Mouse (Mus musculus) testis, adult 2 months (tissue): Measurements from ENCODE around the gene Armh1. TPM values are rescaled to one million over a fixed set of nuclear protein-coding genes. Genes with fewer than 3 reads are reported as not detected.
A peak's percentile ranks its signal among the peaks of the same experiment; 100 is the strongest.
"Not testable (repeated sequence)": the region's sequence is repeated elsewhere in the genome, so short reads cannot be mapped to it uniquely, and the experiment has no call there.

Experiments used
- H3K27ac ChIP-seq: fragments of 200-500 bp; 2 replicates; pipeline ENCODE4 v1.5.1; 2012; ENCODE audit warnings: low read depth, low read length; ENCODE audit not compliant: control insufficient read depth, insufficient read depth
- H3K27me3 ChIP-seq: fragments of 200-500 bp; 2 replicates; pipeline ENCODE4 v1.6.1; 2012; ENCODE audit warnings: mild to moderate bottlenecking, low read length, moderate library complexity; ENCODE audit not compliant: control insufficient read depth, insufficient read depth
- H3K36me3 ChIP-seq: fragments of 200-500 bp; 2 replicates; pipeline ENCODE4 v1.6.1; 2012; ENCODE audit warnings: mild to moderate bottlenecking, low read length; ENCODE audit not compliant: control insufficient read depth, insufficient read depth
- H3K4me1 ChIP-seq: fragments of 200-500 bp; 2 replicates; pipeline ENCODE4 v1.6.1; 2012; ENCODE audit warnings: low read length; ENCODE audit not compliant: control insufficient read depth, insufficient read depth
- H3K4me3 ChIP-seq: fragments of 200-500 bp; 2 replicates; pipeline ENCODE4 v1.5.1; 2012; ENCODE audit warnings: low read depth, mild to moderate bottlenecking, low read length, moderate library complexity, mixed read lengths; ENCODE audit not compliant: control insufficient read depth
- CTCF ChIP-seq: fragments of 200-500 bp; IDR thresholded peaks from 2 replicates; pipeline ENCODE4 v1.5.1; 2012; ENCODE audit warnings: low read depth, mild to moderate bottlenecking, inconsistent platforms, low read length, moderate library complexity; ENCODE audit not compliant: control insufficient read depth, insufficient read depth, insufficient replicate concordance
- POLR2A ChIP-seq: fragments of 200-500 bp; IDR thresholded peaks from 2 replicates; pipeline ENCODE4 v1.6.1; 2012; ENCODE audit warnings: low read depth, mild to moderate bottlenecking, inconsistent platforms, low read length, moderate library complexity; ENCODE audit not compliant: control insufficient read depth
- polyA plus RNA-seq: library from polyadenylated mRNA; depleted of rRNA; stranded (reverse); fragments of >200 nt; gene quantifications from 2 replicates; pipeline ENCODE4 v1.2.3, GENCODE M21; 2012

Armh1 gene
- polyA plus RNA-seq, 1 experiment = 154 TPM

DNA sequence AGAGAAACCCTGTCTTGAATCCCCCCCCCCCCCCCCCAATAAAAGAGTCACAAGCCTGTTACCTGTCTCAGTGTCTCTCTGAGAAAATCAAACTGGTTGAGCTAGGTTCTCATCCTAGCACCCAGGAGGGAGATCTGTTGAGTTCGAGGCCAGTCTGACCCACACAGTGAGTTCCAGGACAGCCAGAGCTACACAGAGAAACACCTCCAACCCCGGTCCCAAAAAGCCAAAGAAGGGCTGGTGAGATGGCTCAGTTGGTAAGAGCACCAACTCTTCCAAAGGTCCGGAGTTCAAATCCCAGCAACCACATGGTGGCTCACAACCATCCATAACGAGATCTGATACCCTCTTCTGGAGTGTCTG, 49.0 kb downstream of the Armh1 start:
- H3K36me3 ChIP-seq = no peaks in the 10 kb centered on the region
- TF ChIP-seq POLR2A (no peak), CTCF (no peak)
- no peak overlapping the region for H3K4me3 ChIP-seq
- H3K27me3 ChIP-seq = no peaks in the 10 kb centered on the region
- H3K4me1 ChIP-seq = peaks cover 4% of the 10 kb centered on the region
- H3K27ac ChIP-seq = peak overlapping the region; percentile 39

DNA sequence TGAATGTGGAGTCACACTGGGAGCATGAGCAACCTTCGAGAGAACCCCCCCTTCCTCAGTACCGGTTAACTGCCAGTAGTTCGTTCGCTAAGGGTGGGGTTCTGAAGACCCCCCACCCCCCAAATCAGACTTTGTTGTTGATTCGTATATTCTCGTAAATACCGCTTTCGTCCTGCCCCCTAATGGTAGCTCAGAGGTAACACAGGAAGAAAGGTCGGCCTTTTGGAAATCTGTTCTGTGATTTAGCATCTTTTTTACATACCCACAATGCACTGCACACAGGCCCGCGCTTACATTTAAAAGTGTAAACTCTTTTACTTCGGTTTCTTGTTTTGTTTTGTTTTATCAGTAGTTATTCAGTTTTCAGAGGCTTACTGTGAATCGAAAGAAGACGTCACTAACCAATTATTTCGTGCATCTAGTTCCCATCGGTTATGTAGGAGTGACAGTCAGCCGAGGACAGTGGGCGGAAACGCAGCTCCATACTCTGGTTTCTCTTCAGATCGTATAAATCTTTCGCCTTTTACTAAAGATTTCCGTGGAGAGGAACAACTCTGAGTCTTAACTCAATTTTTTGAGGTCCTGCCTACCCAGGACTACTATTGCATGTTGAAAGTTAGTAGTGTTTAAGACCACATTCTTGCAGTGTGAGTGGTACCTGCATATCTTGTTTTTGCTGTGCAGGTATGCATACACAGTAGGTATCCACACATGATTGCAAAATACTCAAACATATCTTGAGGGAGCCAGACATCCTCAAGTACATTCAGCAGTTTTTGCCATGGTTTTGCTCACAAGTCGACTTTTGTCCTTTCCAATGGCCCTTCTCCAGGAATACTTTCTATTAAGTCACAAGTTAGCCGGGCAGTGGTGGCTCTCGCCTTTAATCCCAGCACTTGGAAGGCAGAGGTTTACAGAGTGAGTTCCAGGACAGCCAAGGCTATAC, 49.6 kb downstream of the Armh1 start:
- Histone ChIP-seq H3K4me1 (peaks cover 4% of the 10 kb centered on the region), H3K36me3 (no peaks in the 10 kb centered on the region), H3K4me3 (peak overlapping the region; percentile 56), H3K27ac (peak overlapping the region; percentile 91), H3K27me3 (no peaks in the 10 kb centered on the region)
- peak; percentile 29; the same call in 1 of the 2 replicates for TF ChIP-seq CTCF
- no peak; the same call in 1 of the 2 replicates for TF ChIP-seq POLR2A

DNA sequence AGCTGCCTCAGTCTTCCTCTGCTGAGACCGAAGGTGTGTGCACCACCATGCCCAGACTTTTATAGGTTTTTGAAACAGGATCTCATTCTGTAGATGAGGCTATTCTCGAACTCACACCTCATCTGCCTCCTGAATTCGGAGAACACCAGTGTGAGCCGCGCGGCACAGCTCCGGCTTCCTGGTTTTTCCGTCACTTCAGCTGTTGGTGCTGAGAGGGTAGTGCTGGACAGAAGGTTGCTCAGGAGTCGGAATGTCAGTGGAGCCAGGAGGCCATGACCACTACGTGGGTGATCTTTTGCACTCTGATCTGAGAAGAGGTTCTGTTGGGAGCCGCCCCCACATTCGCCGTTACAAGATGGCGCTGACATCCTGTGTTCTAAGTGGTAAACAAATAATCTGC, 60.1 kb downstream of the Armh1 start:
- no peak for TF ChIP-seq POLR2A
- H3K36me3 ChIP-seq = no peaks in the 10 kb centered on the region
- H3K4me1 ChIP-seq = peaks cover 2% of the 10 kb centered on the region; the same call in 1 of the 2 replicates
- no peak overlapping the region for H3K4me3 ChIP-seq
- no peak overlapping the region for H3K27ac ChIP-seq
- H3K27me3 ChIP-seq = no peaks in the 10 kb centered on the region

- no peak for TF ChIP-seq CTCF
- TF ChIP-seq POLR2A = no peak
- Histone ChIP-seq H3K4me1 (peaks cover 2% of the 10 kb centered on the region; the same call in 1 of the 2 replicates), H3K27me3 (no peaks in the 10 kb centered on the region), H3K27ac (no peak overlapping the region), H3K4me3 (no peak overlapping the region), H3K36me3 (no peaks in the 10 kb centered on the region)
Measured at GRCm38 (mm10) chr4:117190660-117191059, 61.3 kb downstream of the Armh1 start.

DNA sequence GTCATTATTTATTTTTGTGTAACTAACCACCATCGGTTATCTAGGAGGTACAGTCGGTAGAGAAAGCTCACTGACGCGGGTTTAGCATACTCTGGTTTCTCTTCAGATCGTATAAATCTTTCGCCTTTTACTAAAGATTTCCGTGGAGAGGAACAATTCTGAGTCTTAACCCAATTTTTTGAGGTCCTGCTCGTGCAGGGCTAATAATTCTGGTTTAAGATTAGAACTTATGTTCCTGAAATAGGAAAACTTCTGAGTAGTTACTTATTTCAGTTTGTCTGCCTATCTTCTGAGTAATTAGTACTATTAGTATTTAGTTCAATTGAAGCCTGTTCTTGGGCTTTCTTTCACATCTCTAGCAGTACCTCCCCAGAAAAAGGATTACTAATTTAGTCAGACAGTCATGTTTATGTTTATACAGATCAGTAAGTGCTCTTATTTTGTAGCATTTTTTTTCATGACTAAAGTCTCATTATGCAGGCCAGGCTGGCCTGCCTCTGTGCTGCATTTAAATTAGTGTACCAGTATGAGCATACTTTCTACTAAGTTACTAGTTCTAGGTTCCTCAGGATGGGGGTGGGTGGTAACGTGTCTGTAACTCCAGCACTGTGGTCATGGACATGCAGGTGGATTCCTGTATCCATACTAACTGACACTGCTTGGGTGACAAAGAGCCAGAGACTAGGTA, 61.9 kb downstream of the Armh1 start:
- no peaks in the 10 kb centered on the region for H3K27me3 ChIP-seq
- TF ChIP-seq POLR2A (peak; percentile 47; the same call in 1 of the 2 replicates), CTCF (no peak)
- H3K36me3 ChIP-seq = no peaks in the 10 kb centered on the region
- H3K4me1 ChIP-seq = peaks cover 2% of the 10 kb centered on the region; the same call in 1 of the 2 replicates
- no peak overlapping the region for H3K4me3 ChIP-seq
- peak overlapping the region; percentile 42 for H3K27ac ChIP-seq

GRCm38 (mm10) chr4:117189382-117189855, 62.5 kb downstream of the Armh1 start:
- no peaks in the 10 kb centered on the region for H3K36me3 ChIP-seq
- peak overlapping the region; percentile 72 for H3K4me3 ChIP-seq
- H3K27me3 ChIP-seq = no peaks in the 10 kb centered on the region
- H3K4me1 ChIP-seq = peaks cover 2% of the 10 kb centered on the region; the same call in 1 of the 2 replicates
- peak overlapping the region; percentile 87 for H3K27ac ChIP-seq
- peak; percentile 64; the same call in 1 of the 2 replicates for TF ChIP-seq CTCF
- TF ChIP-seq POLR2A = no peak

GRCm38 (mm10) chr4:117188969-117189368, 63.0 kb downstream of the Armh1 start:
- H3K36me3 ChIP-seq = no peaks in the 10 kb centered on the region
- TF ChIP-seq POLR2A (no peak), CTCF (no peak)
- H3K27ac ChIP-seq = peak overlapping the region; percentile 87
- H3K4me1 ChIP-seq = peaks cover 2% of the 10 kb centered on the region; the same call in 1 of the 2 replicates
- peak overlapping the region; percentile 72 for H3K4me3 ChIP-seq
- H3K27me3 ChIP-seq = no peaks in the 10 kb centered on the region

GRCm38 (mm10) chr4:117182759-117183096, 69.2 kb downstream of the Armh1 start:
- H3K36me3 ChIP-seq, H3K27me3 ChIP-seq, H3K4me1 ChIP-seq: not testable (repeated sequence)
- H3K4me3 ChIP-seq = peak overlapping the region; percentile 99
- peak overlapping the region; percentile 84 for H3K27ac ChIP-seq
